Mouse (Mus musculus): ENCODE measurements around the gene Epb41l3. TPM values are rescaled to one million over a fixed set of nuclear protein-coding genes. Genes with fewer than 3 reads are reported as not detected.

Gene Epb41l3
- total RNA-seq, 2 experiments from 2014 or later: not detected

GRCm38 (mm10) chr17:69177954-69178353 lies 102.5 kb downstream of the Epb41l3 start:
- ATAC-seq (replicated peaks; ENCODE audit: poor library complexity, severe bottlenecking): no peak

- ATAC-seq (replicated peaks; ENCODE audit: poor library complexity, severe bottlenecking): peak; percentile 98
These were observed 105.5 kb downstream of the Epb41l3 start for GRCm38 (mm10) chr17:69180905-69181559.

- no peak for ATAC-seq (replicated peaks; ENCODE audit: poor library complexity, severe bottlenecking)
These were observed 106.3 kb downstream of the Epb41l3 start for GRCm38 (mm10) chr17:69181560-69182316.

GRCm38 (mm10) chr17:69187794-69188193 lies 112.3 kb downstream of the Epb41l3 start:
- no peak for ATAC-seq (replicated peaks; ENCODE audit: poor library complexity, severe bottlenecking)

- no peak for ATAC-seq (replicated peaks; ENCODE audit: poor library complexity, severe bottlenecking)
These were observed 117.5 kb downstream of the Epb41l3 start for GRCm38 (mm10) chr17:69192863-69193493.

- ATAC-seq (replicated peaks; ENCODE audit: poor library complexity, severe bottlenecking): no peak
These were observed 119.1 kb downstream of the Epb41l3 start for GRCm38 (mm10) chr17:69194599-69194998.

GRCm38 (mm10) chr17:69195758-69196157 lies 120.3 kb downstream of the Epb41l3 start:
- no peak for ATAC-seq (replicated peaks; ENCODE audit: poor library complexity, severe bottlenecking)

- no peak for ATAC-seq (replicated peaks; ENCODE audit: poor library complexity, severe bottlenecking)
These were observed 121.2 kb downstream of the Epb41l3 start for GRCm38 (mm10) chr17:69196656-69197055.

GRCm38 (mm10) chr17:69198805-69199204 lies 123.3 kb downstream of the Epb41l3 start:
- no peak for ATAC-seq (replicated peaks; ENCODE audit: poor library complexity, severe bottlenecking)

GRCm38 (mm10) chr17:69199827-69200226 lies 124.3 kb downstream of the Epb41l3 start:
- ATAC-seq (replicated peaks; ENCODE audit: poor library complexity, severe bottlenecking): peak; percentile 86

GRCm38 (mm10) chr17:69200936-69201335 lies 125.5 kb downstream of the Epb41l3 start:
- peak; percentile 25 for ATAC-seq (replicated peaks; ENCODE audit: poor library complexity, severe bottlenecking)

- no peak for ATAC-seq (replicated peaks; ENCODE audit: poor library complexity, severe bottlenecking)
These were observed 130.0 kb downstream of the Epb41l3 start for GRCm38 (mm10) chr17:69205282-69205999.

- ATAC-seq (replicated peaks; ENCODE audit: poor library complexity, severe bottlenecking): no peak
These were observed 132.3 kb downstream of the Epb41l3 start for GRCm38 (mm10) chr17:69207562-69208312.

GRCm38 (mm10) chr17:69211065-69211464 lies 135.6 kb downstream of the Epb41l3 start:
- no peak for ATAC-seq (replicated peaks; ENCODE audit: poor library complexity, severe bottlenecking)

- no peak for ATAC-seq (replicated peaks; ENCODE audit: poor library complexity, severe bottlenecking)
These were observed 140.6 kb downstream of the Epb41l3 start for GRCm38 (mm10) chr17:69216120-69216519.

- ATAC-seq (replicated peaks; ENCODE audit: poor library complexity, severe bottlenecking): no peak
These were observed 145.4 kb downstream of the Epb41l3 start for GRCm38 (mm10) chr17:69220849-69221248.

GRCm38 (mm10) chr17:69221377-69221776 lies 145.9 kb downstream of the Epb41l3 start:
- no peak for ATAC-seq (replicated peaks; ENCODE audit: poor library complexity, severe bottlenecking)

- ATAC-seq (replicated peaks; ENCODE audit: poor library complexity, severe bottlenecking): peak; percentile 40; the same call in 1 of the 2 replicates
These were observed 146.6 kb downstream of the Epb41l3 start for GRCm38 (mm10) chr17:69221966-69222692.

- ATAC-seq (replicated peaks; ENCODE audit: poor library complexity, severe bottlenecking): peak; percentile 50
These were observed 150.5 kb downstream of the Epb41l3 start for GRCm38 (mm10) chr17:69225996-69226395.
